In the genomic region with DNA sequence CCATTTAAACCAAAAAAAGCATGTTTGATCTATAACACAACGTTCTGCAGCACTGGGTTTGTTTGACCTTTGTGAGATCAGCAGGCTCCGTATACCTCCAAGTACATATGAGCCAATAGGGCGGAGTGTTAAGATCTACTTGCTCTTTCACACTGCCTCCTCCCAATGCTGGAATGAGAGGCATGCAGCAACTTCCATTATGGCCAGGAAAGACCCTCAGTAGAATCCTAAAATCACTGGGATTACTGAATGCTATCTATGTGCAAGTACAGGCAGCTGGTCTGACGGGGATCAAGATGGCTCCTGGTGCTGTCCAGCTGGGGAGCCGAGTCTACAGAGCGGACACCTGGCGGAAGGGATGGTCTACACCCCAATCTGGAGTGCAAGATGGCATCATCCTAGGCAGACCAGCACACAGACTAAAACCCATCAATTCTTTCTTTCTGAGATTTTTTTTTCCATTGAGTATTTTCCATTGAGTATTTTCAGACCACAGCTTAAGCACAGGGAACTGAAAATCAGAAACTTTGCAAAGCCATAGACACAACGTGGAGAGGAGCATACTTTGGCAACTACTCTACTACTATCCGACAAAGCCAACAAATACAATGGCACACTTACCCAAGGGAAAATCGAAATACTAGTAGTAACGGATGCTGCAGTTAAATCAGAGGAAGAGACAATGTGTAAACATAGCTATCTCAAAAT, we compare ENCODE assay signal across 19 mouse cellular contexts. TPM values are rescaled to one million over a fixed set of nuclear protein-coding genes. Genes with fewer than 3 reads are reported as not detected.
A peak's percentile ranks its signal among the peaks of the same experiment; 100 is the strongest.
DNase-seq lines count a peak whose midpoint lies in the region; ATAC-seq and TF ChIP-seq lines count a peak whose summit lies in the region.
"Had no signal": no experiment of that assay in that cellular context is flagged by ENCODE, and none has a peak within 500 bp of the region (broad histone marks: within the 10 kb centered on the region; RNA-seq: fewer than 3 reads in every experiment).

No protein-coding gene starts in this region.

- no peak for TF ChIP-seq POLR2A in liver, adult 2 months (IDR thresholded peaks at IDR 0.05; ENCODE audit: extremely low read depth, insufficient read depth, low read length)
- TF ChIP-seq POLR2A in ES-Bruce4 (IDR thresholded peaks at IDR 0.05; ENCODE audit: insufficient read depth, low read length): no peak

- H3K27ac ChIP-seq in heart, embryonic 14.5 days (replicated peaks in 1 of 2; ENCODE audit: control insufficient read depth in 1 of 2, insufficient read depth in 1 of 2, low read depth in 2 of 2, low read length in 2 of 2): no peak overlapping the region
- H3K27ac ChIP-seq in liver, adult 2 months (replicated peaks; ENCODE audit: insufficient read depth, low read depth, low read length): no peak overlapping the region
- no peak overlapping the region for H3K27ac ChIP-seq in liver, embryonic 11.5 days (ENCODE audit: low read depth, low read length)
- H3K27ac ChIP-seq in ES-Bruce4 (ENCODE audit: insufficient read depth, low read length): peak overlapping the region; percentile 11
- H3K27ac ChIP-seq in forebrain, embryonic 16.5 days (ENCODE audit: low read length): no peak overlapping the region
- no peak overlapping the region for H3K27ac ChIP-seq in stomach, postnatal 0 days (replicated peaks)
- H3K27ac ChIP-seq: embryonic facial prominence, embryonic 10.5 days; hindbrain, embryonic 15.5 days; kidney, embryonic 15.5 days had no signal

- H3K9me3 ChIP-seq in heart, embryonic 14.5 days (ENCODE audit: control insufficient read depth, low read length): no peaks in the 10 kb centered on the region
- H3K9me3 ChIP-seq in liver, embryonic 11.5 days (ENCODE audit: control insufficient read depth, low read length): no peaks in the 10 kb centered on the region
- H3K9me3 ChIP-seq in ES-Bruce4 (replicated peaks; ENCODE audit: control insufficient read depth, insufficient read depth, low read length, poor library complexity, severe bottlenecking): no peaks in the 10 kb centered on the region
- H3K9me3 ChIP-seq in forebrain, embryonic 16.5 days (ENCODE audit: control insufficient read depth, low read length): no peaks in the 10 kb centered on the region
- no peaks in the 10 kb centered on the region for H3K9me3 ChIP-seq in stomach, postnatal 0 days (ENCODE audit: control insufficient read depth, low read length)
- H3K9me3 ChIP-seq: embryonic facial prominence, embryonic 10.5 days; hindbrain, embryonic 15.5 days; kidney, embryonic 15.5 days had no signal

- H3K79me2 ChIP-seq in liver, adult 2 months (ENCODE audit: control insufficient read depth, insufficient read depth, low read length): peaks cover 2% of the 10 kb centered on the region; the same call in 1 of the 2 replicates

- H3K4me1 ChIP-seq in heart, embryonic 14.5 days (ENCODE audit: control insufficient read depth in 2 of 2, insufficient read depth in 2 of 2, low read length in 2 of 2): peaks cover 2 to 4% of the 10 kb centered on the region in 2 experiments; a peak in 3 of 4 replicates
- H3K4me1 ChIP-seq in liver, adult 2 months (ENCODE audit: control insufficient read depth, insufficient read depth, low read length): peaks cover 11% of the 10 kb centered on the region; the same call in 1 of the 2 replicates
- no peaks in the 10 kb centered on the region; the same call in 1 of the 2 replicates for H3K4me1 ChIP-seq in liver, embryonic 11.5 days (replicated peaks; ENCODE audit: control insufficient read depth, insufficient read depth, low read length)
- H3K4me1 ChIP-seq in ES-Bruce4 (ENCODE audit: control insufficient read depth, insufficient read depth, low read length): no peaks in the 10 kb centered on the region
- H3K4me1 ChIP-seq in forebrain, embryonic 16.5 days (replicated peaks; ENCODE audit: control insufficient read depth, insufficient read depth, low read length): peaks cover 10% of the 10 kb centered on the region; the same call in 1 of the 2 replicates
- H3K4me1 ChIP-seq in stomach, postnatal 0 days (replicated peaks; ENCODE audit: control insufficient read depth, insufficient read depth): no peaks in the 10 kb centered on the region

- peaks cover 26% of the 10 kb centered on the region for H3K36me3 ChIP-seq in heart, embryonic 14.5 days (ENCODE audit: control insufficient read depth, insufficient read depth, low read length)
- H3K36me3 ChIP-seq in liver, adult 2 months (ENCODE audit: control insufficient read depth, insufficient read depth, low read length): peaks cover 13% of the 10 kb centered on the region
- no peaks in the 10 kb centered on the region for H3K36me3 ChIP-seq in liver, embryonic 11.5 days (ENCODE audit: control insufficient read depth, insufficient read depth, low read length)
- H3K36me3 ChIP-seq in ES-Bruce4 (ENCODE audit: control insufficient read depth, insufficient read depth, low read length, poor library complexity, severe bottlenecking): peaks cover 26% of the 10 kb centered on the region
- H3K36me3 ChIP-seq in forebrain, embryonic 16.5 days (ENCODE audit: control insufficient read depth, insufficient read depth): no peaks in the 10 kb centered on the region
- H3K36me3 ChIP-seq in stomach, postnatal 0 days (ENCODE audit: control insufficient read depth, insufficient read depth, low read length): no peaks in the 10 kb centered on the region

- WGBS in heart, embryonic 14.5 days: 62% methylated on average over 11 of the region's 11 CpGs
- 55% methylated on average over 11 of the region's 11 CpGs for WGBS in liver, adult 2 months
- 84% methylated on average over 11 of the region's 11 CpGs for WGBS in liver, embryonic 11.5 days
- WGBS in forebrain, embryonic 16.5 days: 82% methylated on average over 11 of the region's 11 CpGs
- WGBS in stomach, postnatal 0 days: 69% methylated on average over 11 of the region's 11 CpGs

- H3K4me3 ChIP-seq in heart, embryonic 14.5 days (ENCODE audit: control insufficient read depth in 1 of 2, insufficient read depth in 1 of 2, low read depth in 1 of 2, low read length in 2 of 2): no peak overlapping the region
- no peak overlapping the region for H3K4me3 ChIP-seq in liver, adult 2 months (ENCODE audit: insufficient read depth, low read depth, low read length)
- no peak overlapping the region for H3K4me3 ChIP-seq in liver, embryonic 11.5 days (ENCODE audit: low read depth, low read length)
- H3K4me3 ChIP-seq in ES-Bruce4 (ENCODE audit: low read depth, low read length): no peak overlapping the region
- H3K4me3 ChIP-seq in forebrain, embryonic 16.5 days (replicated peaks; ENCODE audit: low read length): no peak overlapping the region
- no peak overlapping the region for H3K4me3 ChIP-seq in stomach, postnatal 0 days (ENCODE audit: low read depth, low read length)
- H3K4me3 ChIP-seq: hindbrain, embryonic 15.5 days; kidney, embryonic 15.5 days had no signal

- peak overlapping the region; percentile 25; the same call in 1 of the 2 replicates for H3K4me2 ChIP-seq in heart, embryonic 14.5 days (ENCODE audit: low read length)
- H3K4me2 ChIP-seq in liver, embryonic 11.5 days: no peak overlapping the region
- no peak overlapping the region for H3K4me2 ChIP-seq in forebrain, embryonic 16.5 days (ENCODE audit: low read length)
- no peak overlapping the region for H3K4me2 ChIP-seq in stomach, postnatal 0 days (replicated peaks; ENCODE audit: low read depth)
- H3K4me2 ChIP-seq: kidney, embryonic 15.5 days had no signal

- ATAC-seq in heart, embryonic 14.5 days (ENCODE audit: insufficient number of reproducible peaks, insufficient read depth, low FRiP score, low read depth): no peak
- no peak for ATAC-seq in liver, embryonic 11.5 days (replicated peaks; ENCODE audit: low FRiP score)
- no peak for ATAC-seq in forebrain, embryonic 16.5 days
- ATAC-seq in stomach, postnatal 0 days (ENCODE audit: low FRiP score, low TSS enrichment): no peak
- ATAC-seq: forebrain, embryonic 14.5 days; intestine, embryonic 16.5 days had no signal

- no peaks in the 10 kb centered on the region for H3K27me3 ChIP-seq in heart, embryonic 14.5 days (ENCODE audit: control insufficient read depth, insufficient read depth, low read length)
- no peaks in the 10 kb centered on the region for H3K27me3 ChIP-seq in liver, adult 2 months (ENCODE audit: control insufficient read depth, insufficient read depth, low read length)
- no peaks in the 10 kb centered on the region; the same call in 1 of the 2 replicates for H3K27me3 ChIP-seq in liver, embryonic 11.5 days (replicated peaks; ENCODE audit: control insufficient read depth, insufficient read depth, low read length)
- H3K27me3 ChIP-seq in ES-Bruce4 (ENCODE audit: control insufficient read depth, insufficient read depth, low read length, poor library complexity, severe bottlenecking): no peaks in the 10 kb centered on the region
- no peaks in the 10 kb centered on the region for H3K27me3 ChIP-seq in forebrain, embryonic 16.5 days (replicated peaks; ENCODE audit: control insufficient read depth, insufficient read depth, low read length)
- H3K27me3 ChIP-seq in stomach, postnatal 0 days (ENCODE audit: control insufficient read depth, insufficient read depth, low read length): no peaks in the 10 kb centered on the region
- H3K27me3 ChIP-seq: hindbrain, embryonic 15.5 days had no signal

- TF ChIP-seq CTCF in liver, adult 2 months (IDR thresholded peaks at IDR 0.05; ENCODE audit: low read depth, low read length): no peak
- no peak for TF ChIP-seq CTCF in ES-Bruce4 (IDR thresholded peaks at IDR 0.05; ENCODE audit: low read depth, low read length)
- no peak for TF ChIP-seq CTCF in stomach, postnatal 0 days (IDR thresholded peaks at IDR 0.05; ENCODE audit: low read depth)

- no peak for DNase-seq in heart, adult 9 months (ENCODE audit: low spot score in 2 of 2)
- peak; percentile 70 for DNase-seq in liver, adult 2 months (ENCODE audit: extremely low read depth, low read depth, low spot score)
- no peak for DNase-seq in liver, embryonic 11.5 days (ENCODE audit: low spot score)
- peak; percentile 62 for DNase-seq in ZHBTc4 (ENCODE audit: low read depth, low spot score)
- DNase-seq in stomach, postnatal 0 days (ENCODE audit: low spot score): no peak
- DNase-seq: adrenal gland, postnatal 10 days; cerebellum, adult 18-20 months; cerebellum, adult 9-11 months; cerebellum, postnatal 36 days; gastrocnemius, postnatal 10 days; kidney, adult 2 months had no signal

- TF ChIP-seq EP300 in ES-Bruce4 (IDR thresholded peaks at IDR 0.05; ENCODE audit: insufficient read depth, low read depth, low read length): no peak
- no peak for TF ChIP-seq EP300 in stomach, postnatal 0 days (optimal IDR thresholded peaks at IDR 0.05)

- no peak overlapping the region for H3K9ac ChIP-seq in heart, embryonic 14.5 days (ENCODE audit: low read length)
- no peak overlapping the region for H3K9ac ChIP-seq in liver, adult 2 months (ENCODE audit: low read depth, low read length)
- H3K9ac ChIP-seq in liver, embryonic 11.5 days (ENCODE audit: low read depth, low read length): no peak overlapping the region
- H3K9ac ChIP-seq in ES-Bruce4 (ENCODE audit: low read depth, poor library complexity, severe bottlenecking): no peak overlapping the region
- H3K9ac ChIP-seq in forebrain, embryonic 16.5 days (replicated peaks; ENCODE audit: low read depth, low read length): no peak overlapping the region
- no peak overlapping the region for H3K9ac ChIP-seq in stomach, postnatal 0 days (ENCODE audit: low read length)
- H3K9ac ChIP-seq: hindbrain, embryonic 15.5 days; kidney, embryonic 15.5 days had no signal

RNA-seq across cellular contexts. Expression of a gene that starts 3.9 kb away (rescaled TPM):
- 315 and 328 TPM in 2 replicates for polyA plus RNA-seq in heart, embryonic 14.5 days (2014; fragmentation: Nextera tagmentation; extraction: Ambion mirVana)
- total RNA-seq in liver, adult 2 months (2014; rRNA removed): 95.5 and 139 TPM in 2 replicates
- polyA plus RNA-seq in liver, adult 2 months (2012; rRNA removed): 38.4 and 41.7 TPM in 2 replicates
- polyA plus RNA-seq in liver, embryonic 11.5 days (2014; fragmentation: Nextera tagmentation; extraction: Ambion mirVana): 117 and 127 TPM in 2 replicates
- polyA plus RNA-seq in ES-Bruce4 (2011; ENCODE audit: insufficient read depth, insufficient read length, low read depth, missing spikeins): 257 and 258 TPM in 2 replicates
- polyA plus RNA-seq in forebrain, embryonic 16.5 days (2015; fragmentation: Nextera tagmentation; extraction: Ambion mirVana): 124 and 126 TPM in 2 replicates
- 109 TPM in 2 replicates for polyA plus RNA-seq in stomach, postnatal 0 days (2015; fragmentation: Nextera tagmentation; extraction: Ambion mirVana)

Comparison
In these comparisons a context has a peak if more than half of its experiments do, and no peak if none do; other contexts are left out.
1. DNase-seq: peak in liver, adult 2 months (single experiment) and ZHBTc4 (single experiment); none in heart, adult 9 months (0 of 2), liver, embryonic 11.5 days (single experiment) and stomach, postnatal 0 days (single experiment).